8 mouse cellular contexts compared by ENCODE assay signal in genomic region chr1:165762914-165763634, GRCm38 (mm10). TPM values are rescaled to one million over a fixed set of nuclear protein-coding genes. Genes with fewer than 3 reads are reported as not detected.
A peak's percentile ranks its signal among the peaks of the same experiment; 100 is the strongest.
DNase-seq lines count a peak whose midpoint lies in the region; ATAC-seq lines count a peak whose summit lies in the region.

No protein-coding gene starts in this region.

- peak overlapping the region; percentile 90 for H3K4me3 ChIP-seq in heart, embryonic 15.5 days
- no peak overlapping the region for H3K4me3 ChIP-seq in hindbrain, embryonic 11.5 days (ENCODE audit: low read depth, low read length)

- no peak for ATAC-seq in heart, embryonic 15.5 days (replicated peaks; ENCODE audit: insufficient number of reproducible peaks, insufficient read depth, low FRiP score, low read depth)
- peak; percentile 26 for ATAC-seq in hindbrain, embryonic 11.5 days (ENCODE audit: low FRiP score)
- peak; percentile 40 for ATAC-seq in megakaryocyte progenitor cell, adult 5-6 weeks (replicated peaks; ENCODE audit: poor library complexity)

- no peaks in the 10 kb centered on the region for H3K9me3 ChIP-seq in heart, embryonic 15.5 days (replicated peaks)
- H3K9me3 ChIP-seq in hindbrain, embryonic 11.5 days (ENCODE audit: control insufficient read depth, low read length) = no peaks in the 10 kb centered on the region

- DNase-seq in heart, postnatal 4 days = no peak
- DNase-seq in T-cell, adult 2 months (ENCODE audit: low spot score) = peak; percentile 15
- DNase-seq in hindbrain, embryonic 11.5 days (ENCODE audit: low spot score) = no peak
- DNase-seq in urinary bladder, postnatal 14 days (ENCODE audit: low spot score) = no peak
- DNase-seq in left cerebral cortex, adult 8-10 months (ENCODE audit: low spot score in 2 of 2) = no peak
- no peak for DNase-seq in layer of hippocampus, adult 9-10 months (ENCODE audit: low spot score)

- 25% methylated on average over 14 of the region's 14 CpGs for WGBS in heart, embryonic 15.5 days
- 37% methylated on average over 14 of the region's 14 CpGs for WGBS in hindbrain, embryonic 11.5 days

- H3K9ac ChIP-seq in heart, embryonic 15.5 days = no peak overlapping the region
- H3K9ac ChIP-seq in hindbrain, embryonic 11.5 days (ENCODE audit: low read depth, low read length) = no peak overlapping the region

- H3K27ac ChIP-seq in heart, embryonic 15.5 days = peak overlapping the region; percentile 56; the same call in 1 of the 2 replicates
- no peak overlapping the region for H3K27ac ChIP-seq in hindbrain, embryonic 11.5 days (ENCODE audit: low read depth, low read length)

- peak overlapping the region; percentile 89 for H3K4me2 ChIP-seq in heart, embryonic 15.5 days
- H3K4me2 ChIP-seq in hindbrain, embryonic 11.5 days (replicated peaks; ENCODE audit: low read depth, low read length) = peak overlapping the region; percentile 12

- H3K36me3 ChIP-seq in heart, embryonic 15.5 days = no peaks in the 10 kb centered on the region
- no peaks in the 10 kb centered on the region for H3K36me3 ChIP-seq in hindbrain, embryonic 11.5 days (ENCODE audit: control insufficient read depth, insufficient read depth, low read length)

- H3K4me1 ChIP-seq in heart, embryonic 15.5 days (replicated peaks) = peaks cover 21% of the 10 kb centered on the region
- H3K4me1 ChIP-seq in hindbrain, embryonic 11.5 days (replicated peaks; ENCODE audit: control insufficient read depth, insufficient read depth, low read length) = no peaks in the 10 kb centered on the region

- H3K27me3 ChIP-seq in heart, embryonic 15.5 days = no peaks in the 10 kb centered on the region
- peaks cover 3% of the 10 kb centered on the region; the same call in 1 of the 2 replicates for H3K27me3 ChIP-seq in hindbrain, embryonic 11.5 days (ENCODE audit: control insufficient read depth, insufficient read depth, low read length)

RNA-seq across cellular contexts. Expression of gene Creg1, which starts 0.5 kb away (rescaled TPM):
- polyA plus RNA-seq in heart, embryonic 15.5 days (2015; fragmentation: Nextera tagmentation; extraction: Ambion mirVana) = 69.9 and 75.6 TPM in 2 replicates
- total RNA-seq in heart, postnatal 4 days (2021) = 10 to 100 TPM; 24.3 to 28.7 TPM
- polyA plus RNA-seq in hindbrain, embryonic 11.5 days (2014; fragmentation: Nextera tagmentation; extraction: Ambion mirVana) = 38.1 and 38.2 TPM in 2 replicates
- total RNA-seq in megakaryocyte progenitor cell, adult 5-6 weeks (2015) = 261 and 284 TPM in 2 replicates
- total RNA-seq in megakaryocyte progenitor cell, adult 5-6 weeks (2017) = 96.7 and 120 TPM in 2 replicates
- total RNA-seq in left cerebral cortex, adult 8-10 months (2022) = 10 to 100 TPM; 32.5 to 44.4 (median 38.7) TPM

RNA-seq across cellular contexts. Expression of gene Cd247, which starts 25.4 kb away (rescaled TPM):
- 0.89 and 5.5 TPM in 2 replicates for polyA plus RNA-seq in heart, embryonic 15.5 days (2015; fragmentation: Nextera tagmentation; extraction: Ambion mirVana)
- under 1 TPM; 0.29 to 0.69 TPM for total RNA-seq in heart, postnatal 4 days (2021)
- polyA plus RNA-seq in hindbrain, embryonic 11.5 days (2014; fragmentation: Nextera tagmentation; extraction: Ambion mirVana) = 0.88 and 1.3 TPM in 2 replicates
- 0.12 TPM in 1 of 2 replicates, not detected in the other for total RNA-seq in megakaryocyte progenitor cell, adult 5-6 weeks (2015)
- 0.29 and 1.2 TPM in 2 replicates for total RNA-seq in megakaryocyte progenitor cell, adult 5-6 weeks (2017)
- not detected for total RNA-seq in left cerebral cortex, adult 8-10 months (2022)

RNA-seq across cellular contexts. Expression of gene Rcsd1, which starts 53.5 kb away (rescaled TPM):
- polyA plus RNA-seq in heart, embryonic 15.5 days (2015; fragmentation: Nextera tagmentation; extraction: Ambion mirVana) = 90.4 and 98.4 TPM in 2 replicates
- total RNA-seq in heart, postnatal 4 days (2021) = 100 to 1,000 TPM; 107 to 115 TPM
- polyA plus RNA-seq in hindbrain, embryonic 11.5 days (2014; fragmentation: Nextera tagmentation; extraction: Ambion mirVana) = 8.5 and 9.4 TPM in 2 replicates
- total RNA-seq in megakaryocyte progenitor cell, adult 5-6 weeks (2015) = 48.8 and 48.9 TPM in 2 replicates
- 110 and 111 TPM in 2 replicates for total RNA-seq in megakaryocyte progenitor cell, adult 5-6 weeks (2017)
- total RNA-seq in left cerebral cortex, adult 8-10 months (2022) = 1 to 10 TPM; 5.5 to 8.2 (median 7.3) TPM

Comparison
In these comparisons a context has a peak if more than half of its experiments do, and no peak if none do; other contexts are left out.
1. RNA of gene Rcsd1, which starts 53.5 kb away (total RNA-seq): 107 to 115 TPM in heart, postnatal 4 days and 48.8 to 111 TPM in megakaryocyte progenitor cell, adult 5-6 weeks; 5.5 to 8.2 TPM in left cerebral cortex, adult 8-10 months; every median in the first group is over 4 times any median in the second.